Comparison of ENCODE assay signal across 28 mouse cellular contexts in the genomic region with DNA sequence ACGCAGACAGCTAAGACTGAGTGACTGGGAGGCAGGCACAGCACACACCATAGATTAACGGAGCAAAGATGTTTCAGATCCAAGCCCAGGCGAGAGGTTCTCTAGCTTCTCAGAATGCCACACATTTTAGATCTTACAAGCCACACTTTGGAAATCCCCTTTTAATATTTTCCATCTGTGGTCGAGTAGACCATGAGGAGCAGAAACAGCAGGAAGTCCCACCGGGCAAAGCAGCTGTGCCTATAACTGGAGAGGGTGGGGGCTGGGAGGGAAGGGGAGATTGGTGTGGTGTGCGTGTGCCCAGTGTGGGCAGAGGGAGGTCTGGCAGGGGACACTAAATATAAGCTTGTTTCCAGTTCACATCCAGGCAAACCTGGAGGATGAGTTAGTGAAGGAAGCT. TPM values are rescaled to one million over a fixed set of nuclear protein-coding genes. Genes with fewer than 3 reads are reported as not detected.
DNase-seq lines count a peak whose midpoint lies in the region; ATAC-seq and TF ChIP-seq lines count a peak whose summit lies in the region.
"Had no signal": no experiment of that assay in that cellular context is flagged by ENCODE, and none has a peak within 500 bp of the region (broad histone marks: within the 10 kb centered on the region; RNA-seq: fewer than 3 reads in every experiment).

No protein-coding gene starts in this region.

- no peak for TF ChIP-seq CTCF in CH12.LX (conservative IDR thresholded peaks at IDR 0.05 in 1 of 2, IDR thresholded peaks at IDR 0.05 in 1 of 2; ENCODE audit: low read depth in 2 of 2, low read length in 2 of 2)

- H3K9ac ChIP-seq in forebrain, embryonic 12.5 days, result 0 out of 2 replicates have a peak overlapping the region, but pooled peaks have one; percentile 7
- no peak overlapping the region for H3K9ac ChIP-seq in forebrain, embryonic 14.5 days (ENCODE audit: low read length)
- H3K9ac ChIP-seq in liver, embryonic 12.5 days, result no peak overlapping the region; the same call in 1 of the 2 replicates
- H3K9ac ChIP-seq in CH12.LX (ENCODE audit: insufficient read depth, low read depth), result peak overlapping the region; percentile 99
- H3K9ac ChIP-seq: forebrain, embryonic 13.5 days; heart, embryonic 12.5 days; limb, embryonic 15.5 days; liver, postnatal 0 days had no signal

- TF ChIP-seq EP300 in CH12.LX (IDR thresholded peaks at IDR 0.05; ENCODE audit: low read length), result peak; percentile 72

- TF ChIP-seq RAD21 in CH12.LX (IDR thresholded peaks at IDR 0.05; ENCODE audit: low read depth, low read length), result no peak

- peaks cover 64% of the 10 kb centered on the region for H3K36me3 ChIP-seq in forebrain, embryonic 12.5 days (replicated peaks)
- peaks cover 58% of the 10 kb centered on the region for H3K36me3 ChIP-seq in forebrain, embryonic 14.5 days (ENCODE audit: control insufficient read depth, insufficient read depth, low read length)
- peaks cover 73% of the 10 kb centered on the region for H3K36me3 ChIP-seq in liver, embryonic 12.5 days
- H3K36me3 ChIP-seq in CH12.LX (replicated peaks in 1 of 2; ENCODE audit: control insufficient read depth in 1 of 2, insufficient read depth in 1 of 2, low read length in 1 of 2), result peaks cover 48 to 61% of the 10 kb centered on the region in 2 experiments

- H3K9me3 ChIP-seq in forebrain, embryonic 12.5 days, result no peaks in the 10 kb centered on the region
- H3K9me3 ChIP-seq in forebrain, embryonic 14.5 days (replicated peaks; ENCODE audit: control insufficient read depth, low read length), result no peaks in the 10 kb centered on the region
- H3K9me3 ChIP-seq in liver, embryonic 12.5 days (replicated peaks), result no peaks in the 10 kb centered on the region
- no peaks in the 10 kb centered on the region for H3K9me3 ChIP-seq in CH12.LX (replicated peaks; ENCODE audit: low read length)
- H3K9me3 ChIP-seq: forebrain, embryonic 13.5 days; heart, embryonic 12.5 days; limb, embryonic 15.5 days; megakaryocyte, embryonic 14.5 days had no signal

- in situ Hi-C loops in CH12.LX (cut with MboI; ENCODE audit: low pct_ligation_motif_present, low pct_unique_long_range_greater_than_20kb, low sequenced_read_pairs), result no loop called here

- TF ChIP-seq POLR2A in CH12.LX (IDR thresholded peaks at IDR 0.05; ENCODE audit: low read depth, low read length), result peak; percentile 33; the same call in 1 of the 2 replicates

- H3K4me2 ChIP-seq in forebrain, embryonic 12.5 days, result no peak overlapping the region
- no peak overlapping the region for H3K4me2 ChIP-seq in forebrain, embryonic 14.5 days (ENCODE audit: low read length)
- H3K4me2 ChIP-seq in liver, embryonic 12.5 days, result 0 out of 2 replicates have a peak overlapping the region, but pooled peaks have one; percentile 91
- peak overlapping the region; percentile 97 for H3K4me2 ChIP-seq in CH12.LX (ENCODE audit: insufficient read depth, low read depth, poor library complexity, severe bottlenecking)

- no peaks in the 10 kb centered on the region for H3K27me3 ChIP-seq in forebrain, embryonic 12.5 days
- H3K27me3 ChIP-seq in forebrain, embryonic 14.5 days (replicated peaks; ENCODE audit: control insufficient read depth, insufficient read depth, low read length), result no peaks in the 10 kb centered on the region
- no peaks in the 10 kb centered on the region for H3K27me3 ChIP-seq in liver, embryonic 12.5 days (replicated peaks)
- no peaks in the 10 kb centered on the region for H3K27me3 ChIP-seq in CH12.LX (replicated peaks)
- H3K27me3 ChIP-seq: forebrain, embryonic 13.5 days; heart, embryonic 12.5 days; limb, embryonic 15.5 days; megakaryocyte, embryonic 14.5 days had no signal

- dilution Hi-C loops in CH12.LX (cut with MboI; ENCODE audit: extremely low pct_ligation_motif_present, extremely low pct_unique_long_range_greater_than_20kb, low sequenced_read_pairs), result no loop called here

- peaks cover 30% of the 10 kb centered on the region for H3K4me1 ChIP-seq in forebrain, embryonic 12.5 days
- H3K4me1 ChIP-seq in forebrain, embryonic 14.5 days (ENCODE audit: control insufficient read depth, insufficient read depth, low read length), result peaks cover 16% of the 10 kb centered on the region
- peaks cover 38% of the 10 kb centered on the region for H3K4me1 ChIP-seq in liver, embryonic 12.5 days
- H3K4me1 ChIP-seq in CH12.LX (ENCODE audit: control insufficient read depth in 1 of 2, insufficient read depth in 2 of 2), result peaks cover 7 to 30% of the 10 kb centered on the region in 2 experiments

- DNase-seq in CD4-positive, CD25-positive, alpha-beta regulatory T cell, adult 2 months (ENCODE audit: low read depth, low spot score), result peak; percentile 25
- DNase-seq in forebrain, embryonic 14.5 days (ENCODE audit: low spot score), result no peak
- no peak for DNase-seq in liver
- peak; percentile 79 for DNase-seq in CH12.LX (ENCODE audit: extremely low read depth)
- DNase-seq in embryo, embryonic 11 days, result no peak
- DNase-seq: adrenal gland, postnatal 25 days; cerebellum, adult 11-12 months; gastrocnemius, postnatal 25 days; heart, adult 18-20 months; heart, postnatal 4 days; kidney, adult 8-10 months; kidney, postnatal 4 days; liver, postnatal 0 days; right cerebral cortex, adult 18-20 months; spleen, adult 18-20 months; thymus, postnatal 36 days had no signal

- peaks cover 29% of the 10 kb centered on the region for H3K79me2 ChIP-seq in CH12.LX (replicated peaks; ENCODE audit: control insufficient read depth, extremely low read depth, insufficient read depth, poor library complexity, severe bottlenecking)

- no peak for ATAC-seq in CD4-positive, CD25-positive, alpha-beta regulatory T cell, adult 4 months
- no peak for ATAC-seq in forebrain, embryonic 12.5 days (ENCODE audit: low FRiP score)
- no peak for ATAC-seq in forebrain, embryonic 14.5 days
- ATAC-seq in liver, embryonic 12.5 days, result no peak
- ATAC-seq: forebrain, embryonic 13.5 days; hindbrain, embryonic 16.5 days; intestine, embryonic 16.5 days; liver, postnatal 0 days; lung, postnatal 0 days; midbrain, embryonic 16.5 days had no signal

- no peak overlapping the region for H3K4me3 ChIP-seq in forebrain, embryonic 12.5 days (replicated peaks)
- no peak overlapping the region for H3K4me3 ChIP-seq in forebrain, embryonic 14.5 days (ENCODE audit: low read depth, low read length)
- H3K4me3 ChIP-seq in liver, embryonic 12.5 days, result no peak overlapping the region
- H3K4me3 ChIP-seq in CH12.LX (replicated peaks in 1 of 3; ENCODE audit: low read depth in 2 of 3, low read length in 2 of 3, poor library complexity in 1 of 3), result peak overlapping the region; percentile 36 to 96 (median 37)
- H3K4me3 ChIP-seq: heart, embryonic 12.5 days had no signal

- no peak overlapping the region for H3K27ac ChIP-seq in forebrain, embryonic 12.5 days
- H3K27ac ChIP-seq in forebrain, embryonic 14.5 days (ENCODE audit: low read depth, low read length), result no peak overlapping the region
- no peak overlapping the region for H3K27ac ChIP-seq in liver, embryonic 12.5 days
- H3K27ac ChIP-seq in CH12.LX (ENCODE audit: insufficient read depth, low read depth), result peak overlapping the region; percentile 62
- H3K27ac ChIP-seq: forebrain, embryonic 13.5 days; kidney, postnatal 0 days; limb, embryonic 15.5 days had no signal

- 80% methylated on average over 6 of the region's 6 CpGs for WGBS in forebrain, embryonic 12.5 days
- WGBS in forebrain, embryonic 14.5 days, result 92% methylated on average over 6 of the region's 6 CpGs
- 80% methylated on average over 6 of the region's 6 CpGs for whole genome bisulfite sequencing in liver, embryonic 12.5 days (ENCODE audit: insufficient replicate concordance)

RNA-seq across cellular contexts. Expression of a gene that starts 1.7 kb away (rescaled TPM):
- polyA plus RNA-seq in CD4-positive, CD25-positive, alpha-beta regulatory T cell, adult 4 months (2017; shearing (Covaris generic)), result 1,000 to 10,000 TPM; 6,766 to 6,959 TPM
- 934 and 1,034 TPM in 2 replicates for polyA plus RNA-seq in forebrain, embryonic 12.5 days (2016; fragmentation: Nextera tagmentation; extraction: Ambion mirVana)
- polyA plus RNA-seq in forebrain, embryonic 14.5 days (2014; fragmentation: Nextera tagmentation; extraction: Ambion mirVana), result 1,022 and 1,419 TPM in 2 replicates
- 1,396 and 1,433 TPM in 2 replicates for polyA plus RNA-seq in liver, embryonic 12.5 days (2016; fragmentation: Nextera tagmentation; extraction: Ambion mirVana)
- total RNA-seq in CH12.LX (2012; rRNA removed), result 302 and 359 TPM in 2 replicates
- total RNA-seq in CH12.LX (2014; rRNA removed), result 205 and 246 TPM in 2 replicates
- polyA plus RNA-seq in CH12.LX (2012; ENCODE audit: insufficient read length, low read depth), result 913 and 991 TPM in 2 replicates

RNA-seq across cellular contexts. Expression of a gene that starts 1.9 kb away (rescaled TPM):
- polyA plus RNA-seq in CD4-positive, CD25-positive, alpha-beta regulatory T cell, adult 4 months (2017; shearing (Covaris generic)), result 10 to 100 TPM; 27.4 to 47.4 TPM
- polyA plus RNA-seq in forebrain, embryonic 12.5 days (2016; fragmentation: Nextera tagmentation; extraction: Ambion mirVana), result 58.4 and 63.5 TPM in 2 replicates
- polyA plus RNA-seq in forebrain, embryonic 14.5 days (2014; fragmentation: Nextera tagmentation; extraction: Ambion mirVana), result 41.6 and 50.4 TPM in 2 replicates
- polyA plus RNA-seq in liver, embryonic 12.5 days (2016; fragmentation: Nextera tagmentation; extraction: Ambion mirVana), result 41.1 and 43.5 TPM in 2 replicates
- total RNA-seq in CH12.LX (2012; rRNA removed), result 38.2 and 39.9 TPM in 2 replicates
- total RNA-seq in CH12.LX (2014; rRNA removed), result 34.3 and 40.6 TPM in 2 replicates
- 73.6 and 76.1 TPM in 2 replicates for polyA plus RNA-seq in CH12.LX (2012; ENCODE audit: insufficient read length, low read depth)

RNA-seq across cellular contexts. Expression of a gene that starts 6.2 kb away (rescaled TPM):
- polyA plus RNA-seq in CD4-positive, CD25-positive, alpha-beta regulatory T cell, adult 4 months (2017; shearing (Covaris generic)), result 10 to 100 TPM; 13.2 to 21.0 TPM
- polyA plus RNA-seq in forebrain, embryonic 12.5 days (2016; fragmentation: Nextera tagmentation; extraction: Ambion mirVana), result 5.0 and 7.1 TPM in 2 replicates
- 6.0 and 6.7 TPM in 2 replicates for polyA plus RNA-seq in forebrain, embryonic 14.5 days (2014; fragmentation: Nextera tagmentation; extraction: Ambion mirVana)
- 2.1 and 2.6 TPM in 2 replicates for polyA plus RNA-seq in liver, embryonic 12.5 days (2016; fragmentation: Nextera tagmentation; extraction: Ambion mirVana)
- 3.7 and 4.5 TPM in 2 replicates for total RNA-seq in CH12.LX (2012; rRNA removed)
- 4.2 and 5.2 TPM in 2 replicates for total RNA-seq in CH12.LX (2014; rRNA removed)
- 4.6 and 6.2 TPM in 2 replicates for polyA plus RNA-seq in CH12.LX (2012; ENCODE audit: insufficient read length, low read depth)

RNA-seq across cellular contexts. Expression of a gene that starts 17.0 kb away (rescaled TPM):
- 10 to 100 TPM; 11.5 to 14.3 TPM for polyA plus RNA-seq in CD4-positive, CD25-positive, alpha-beta regulatory T cell, adult 4 months (2017; shearing (Covaris generic))
- polyA plus RNA-seq in forebrain, embryonic 12.5 days (2016; fragmentation: Nextera tagmentation; extraction: Ambion mirVana), result 40.1 and 41.9 TPM in 2 replicates
- polyA plus RNA-seq in forebrain, embryonic 14.5 days (2014; fragmentation: Nextera tagmentation; extraction: Ambion mirVana), result 10.5 and 14.6 TPM in 2 replicates
- 49.4 and 52.7 TPM in 2 replicates for polyA plus RNA-seq in liver, embryonic 12.5 days (2016; fragmentation: Nextera tagmentation; extraction: Ambion mirVana)
- 49.7 and 64.5 TPM in 2 replicates for total RNA-seq in CH12.LX (2012; rRNA removed)
- 36.8 and 39.8 TPM in 2 replicates for total RNA-seq in CH12.LX (2014; rRNA removed)
- 69.4 and 72.4 TPM in 2 replicates for polyA plus RNA-seq in CH12.LX (2012; ENCODE audit: insufficient read length, low read depth)

RNA-seq across cellular contexts. Expression of a gene that starts 17.4 kb away (rescaled TPM):
- 100 to 1,000 TPM; 121 to 141 TPM for polyA plus RNA-seq in CD4-positive, CD25-positive, alpha-beta regulatory T cell, adult 4 months (2017; shearing (Covaris generic))
- polyA plus RNA-seq in forebrain, embryonic 12.5 days (2016; fragmentation: Nextera tagmentation; extraction: Ambion mirVana), result 198 and 201 TPM in 2 replicates
- polyA plus RNA-seq in forebrain, embryonic 14.5 days (2014; fragmentation: Nextera tagmentation; extraction: Ambion mirVana), result 185 and 192 TPM in 2 replicates
- polyA plus RNA-seq in liver, embryonic 12.5 days (2016; fragmentation: Nextera tagmentation; extraction: Ambion mirVana), result 164 and 177 TPM in 2 replicates
- total RNA-seq in CH12.LX (2012; rRNA removed), result 140 and 157 TPM in 2 replicates
- 92.3 and 109 TPM in 2 replicates for total RNA-seq in CH12.LX (2014; rRNA removed)
- 109 and 149 TPM in 2 replicates for polyA plus RNA-seq in CH12.LX (2012; ENCODE audit: insufficient read length, low read depth)

Comparison
In these comparisons a context has a peak if more than half of its experiments do, and no peak if none do; other contexts are left out.
1. H3K9ac ChIP-seq: peak in forebrain, embryonic 12.5 days (single experiment) and CH12.LX (single experiment); none in forebrain, embryonic 14.5 days (single experiment) and liver, embryonic 12.5 days (single experiment).
2. DNase-seq: peak in CD4-positive, CD25-positive, alpha-beta regulatory T cell, adult 2 months (single experiment) and CH12.LX (single experiment); none in forebrain, embryonic 14.5 days (single experiment), liver (single experiment) and embryo, embryonic 11 days (single experiment).
3. H3K4me2 ChIP-seq: peak in liver, embryonic 12.5 days (single experiment) and CH12.LX (single experiment); none in forebrain, embryonic 12.5 days (single experiment) and forebrain, embryonic 14.5 days (single experiment).
4. H3K4me3 ChIP-seq: peak in CH12.LX (3 of 3); none in forebrain, embryonic 12.5 days (single experiment), forebrain, embryonic 14.5 days (single experiment) and liver, embryonic 12.5 days (single experiment).